Mouse (Mus musculus) ES-CJ7 (cell line): ENCODE measurements around the gene Rad9a.

ENCODE experiments used
- DNase-seq: peaks from one replicate; pipeline ENCODE4 v3.0.0; 2011; ENCODE audit warnings: low read depth, low spot score

Rad9a gene

GRCm38 (mm10) chr19:4218293-4218692, 16.8 kb upstream of the Rad9a start:
- DNase-seq = no peak

DNA sequence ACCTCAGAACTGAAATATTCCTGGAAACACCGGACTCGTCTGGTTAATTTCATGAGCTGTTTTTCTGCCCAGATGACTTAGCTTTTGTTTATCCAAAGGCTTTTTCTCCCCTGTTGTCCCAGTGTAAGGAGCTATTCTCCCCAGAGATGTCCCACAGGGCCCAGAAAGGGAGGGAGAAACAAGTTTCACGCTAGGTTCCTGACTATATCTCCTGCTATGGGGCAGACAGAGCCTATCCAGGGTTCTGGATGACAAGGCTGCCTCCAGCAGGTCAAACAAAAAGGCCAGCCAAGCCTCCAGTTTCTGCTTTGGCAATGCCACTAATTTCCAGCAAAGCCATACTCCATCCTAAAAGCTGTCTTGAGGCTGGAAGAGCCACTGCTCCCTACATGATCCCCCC, 16.4 kb upstream of the Rad9a start:
- DNase-seq = no peak

DNA sequence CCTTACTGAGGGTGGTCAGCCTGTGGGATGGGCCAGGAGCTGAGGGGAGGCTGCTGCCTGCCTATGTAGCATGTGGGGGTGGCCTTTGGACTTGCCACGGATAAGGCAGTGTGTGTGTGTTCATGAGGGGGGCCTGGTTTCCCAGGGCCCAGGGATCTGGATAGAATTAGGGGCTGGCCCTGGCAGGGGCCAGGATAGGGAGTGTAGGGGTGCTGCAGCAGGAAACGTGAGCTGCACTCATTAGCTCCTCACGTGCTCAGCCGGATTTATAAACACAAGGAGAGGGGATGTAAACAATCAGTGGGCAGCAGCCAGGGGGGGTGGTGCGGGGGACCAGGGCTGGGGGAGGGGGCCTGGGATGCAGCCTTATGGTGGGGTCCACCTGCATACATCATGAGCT, 15.7 kb upstream of the Rad9a start:
- DNase-seq = no peak

DNA sequence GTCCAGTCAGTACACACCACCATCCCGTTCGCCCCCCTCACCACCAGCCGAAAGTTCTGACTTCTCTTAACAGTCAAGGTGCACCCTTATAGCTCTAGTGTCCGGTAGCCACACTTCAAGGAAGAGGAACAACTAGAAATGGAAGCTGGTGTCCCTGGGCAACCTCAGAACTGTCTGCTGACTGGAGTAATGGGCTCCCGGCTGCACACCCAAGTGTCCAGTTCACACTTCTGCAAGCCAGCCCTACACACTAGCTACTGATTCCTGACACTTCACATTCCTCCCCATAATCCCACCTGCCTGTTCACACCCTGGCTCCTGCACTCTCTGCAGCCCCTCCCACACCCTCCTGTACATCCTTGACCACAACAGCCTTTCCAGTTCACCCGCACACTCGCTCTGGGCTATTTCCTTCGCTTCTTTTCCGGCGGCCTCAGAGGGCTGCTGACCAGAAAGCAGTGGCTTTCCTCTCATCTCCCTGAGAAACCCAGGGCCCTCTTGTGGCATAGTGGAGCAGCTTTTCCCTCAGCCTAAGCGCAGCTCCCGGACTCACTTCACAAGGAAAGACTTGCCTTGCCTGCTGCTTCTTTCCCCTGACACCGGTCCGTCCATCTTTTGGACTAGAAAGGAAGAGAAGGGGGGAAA, 14.7 kb upstream of the Rad9a start:
- DNase-seq = no peak

- DNase-seq = no peak
These were observed 14.0 kb upstream of the Rad9a start for GRCm38 (mm10) chr19:4215451-4215840.

- no peak for DNase-seq
These were observed 13.4 kb upstream of the Rad9a start for GRCm38 (mm10) chr19:4214771-4215450.

GRCm38 (mm10) chr19:4214071-4214770, 12.8 kb upstream of the Rad9a start, which contains the start of the genes Clcf1 and AC109138.7:
Gene Clcf1 (plus strand): TSS chr19:4214238.
Gene AC109138.7 (plus strand): TSS chr19:4214357.
- DNase-seq = no peak

- peak; percentile 41 for DNase-seq
These were observed 12.1 kb upstream of the Rad9a start for GRCm38 (mm10) chr19:4213524-4213974.

DNA sequence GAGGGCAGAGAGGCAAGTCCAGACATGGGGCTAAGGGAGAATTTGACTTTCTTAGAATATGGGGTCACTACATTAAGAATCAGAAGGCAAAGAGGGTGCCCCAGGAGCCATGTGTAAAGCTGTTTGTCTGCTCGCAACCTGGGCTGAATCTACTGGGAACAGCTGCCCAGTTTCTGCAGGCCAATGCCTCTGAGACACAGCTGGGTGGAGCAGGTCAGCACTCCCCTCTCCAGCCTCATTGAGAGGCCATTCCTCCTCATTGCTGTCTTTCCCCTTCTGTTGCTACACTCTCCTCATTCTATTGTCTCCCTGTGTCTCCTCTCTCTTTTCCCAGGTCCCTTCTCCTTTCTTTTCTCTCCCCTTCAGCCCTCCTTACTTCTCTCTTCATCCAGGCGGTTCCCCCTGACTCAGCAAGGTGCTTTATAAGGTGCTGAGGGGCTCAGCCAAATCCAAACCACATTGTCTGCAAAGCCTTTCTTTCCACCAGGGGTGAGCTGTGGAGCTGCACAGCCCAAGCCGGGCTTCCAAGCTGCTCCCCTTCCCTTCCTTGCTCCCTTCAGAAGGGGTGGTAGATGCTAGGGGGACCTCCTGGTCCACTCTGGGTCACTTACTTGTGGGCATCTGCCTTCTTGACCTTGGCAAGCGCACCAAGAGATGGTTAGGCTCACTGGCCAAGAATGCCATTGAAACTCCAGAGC, 10.6 kb upstream of the Rad9a start:
- DNase-seq = no peak

- DNase-seq = no peak
These were observed 7.1 kb upstream of the Rad9a start for GRCm38 (mm10) chr19:4208563-4208962.

DNA sequence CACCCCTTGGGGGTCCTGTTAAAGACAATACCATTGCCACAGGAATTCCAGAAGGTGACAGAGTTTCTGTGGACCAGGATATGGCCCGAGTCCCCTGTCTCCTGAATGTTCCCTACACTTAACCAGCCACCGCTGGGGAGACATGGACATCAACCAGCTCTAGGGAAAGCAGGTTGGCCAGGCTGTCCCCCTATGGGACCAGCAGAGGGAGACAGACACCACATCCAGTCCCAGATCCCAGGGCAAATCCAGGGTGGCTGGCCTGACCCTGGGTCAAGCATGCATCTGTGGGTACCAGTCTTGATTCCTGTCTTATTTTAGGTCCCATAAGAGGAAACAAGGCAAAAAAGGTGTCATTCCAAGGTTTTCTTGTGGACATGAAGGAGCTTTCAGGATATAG, 5.5 kb upstream of the Rad9a start:
- DNase-seq = peak; percentile 79

GRCm38 (mm10) chr19:4204889-4205288, 3.4 kb upstream of the Rad9a start:
- DNase-seq = no peak

GRCm38 (mm10) chr19:4203604-4204326, 2.3 kb upstream of the Rad9a start:
- no peak for DNase-seq

DNA sequence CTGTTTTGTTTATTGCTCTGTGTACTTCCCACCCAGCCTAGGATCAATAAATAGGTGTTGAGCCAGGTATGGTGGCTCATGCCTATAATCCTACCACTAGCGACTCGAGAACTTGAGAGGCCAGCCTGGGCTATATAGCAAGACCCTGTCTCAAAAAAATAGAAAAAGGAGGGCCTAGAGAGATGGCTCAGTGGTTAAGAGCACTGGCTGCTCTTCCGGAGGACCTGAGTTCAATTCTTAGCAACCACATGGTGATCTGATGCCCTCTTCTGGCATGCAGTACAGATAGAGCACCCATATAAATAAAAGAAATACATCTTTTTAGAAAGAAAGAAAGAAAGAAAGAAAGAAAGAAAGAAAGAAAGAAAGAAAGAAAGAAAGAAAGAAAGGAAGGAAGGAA, 1.7 kb upstream of the Rad9a start:
- no peak for DNase-seq

GRCm38 (mm10) chr19:4202149-4202548, 687 bp upstream of the Rad9a start:
- DNase-seq = no peak

DNA sequence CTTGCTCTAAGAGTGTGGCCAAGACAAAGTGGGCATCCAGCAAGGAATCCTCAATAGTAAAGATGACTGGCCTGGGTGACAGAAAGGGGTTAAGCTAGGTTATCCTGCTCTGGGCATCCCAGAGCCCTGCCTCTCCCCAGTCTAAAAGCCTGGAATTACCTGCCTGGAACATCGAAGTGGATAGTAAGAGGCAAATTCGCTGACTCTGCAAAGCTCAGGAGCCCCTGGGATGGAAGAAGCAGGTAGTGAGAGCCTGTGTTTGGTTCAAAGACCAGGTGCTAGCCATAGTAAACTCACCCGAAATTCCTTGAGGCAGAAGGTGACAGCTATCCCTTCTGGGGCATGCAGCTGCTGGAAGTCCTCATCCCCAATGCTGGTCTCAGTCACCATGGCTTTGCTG, 4.3 kb downstream of the Rad9a start:
- DNase-seq = no peak

DNA sequence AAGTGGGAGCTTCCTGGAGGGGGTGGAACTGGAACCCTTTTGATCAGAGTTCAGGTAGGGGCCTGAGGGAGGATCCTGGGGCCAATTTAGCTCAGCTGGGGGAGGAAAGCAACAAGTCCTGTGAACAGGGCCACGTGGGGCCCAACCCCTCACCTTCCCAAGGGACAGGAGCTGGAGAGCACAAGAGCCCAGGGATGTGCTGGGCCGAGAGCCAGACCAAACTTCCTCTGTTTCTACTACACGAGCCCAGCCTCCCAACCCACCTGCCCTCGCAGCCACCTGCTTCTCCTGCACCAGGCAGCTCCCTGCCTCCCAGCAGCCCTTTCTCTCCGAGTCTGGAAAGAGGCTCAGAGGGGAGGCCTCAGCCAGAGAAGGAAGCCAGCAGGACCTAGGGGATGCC, 4.9 kb downstream of the Rad9a start:
- DNase-seq = no peak

- no peak for DNase-seq
These were observed 5.4 kb downstream of the Rad9a start for GRCm38 (mm10) chr19:4196048-4196447.

- DNase-seq = no peak
These were observed 6.4 kb downstream of the Rad9a start for GRCm38 (mm10) chr19:4194776-4195650.

- DNase-seq = no peak
These were observed 7.3 kb downstream of the Rad9a start for GRCm38 (mm10) chr19:4194021-4194724.
